Mouse (Mus musculus) spleen, adult 2 months (tissue): ENCODE data around the gene Drd2. TPM values are rescaled to one million over a fixed set of nuclear protein-coding genes. Genes with fewer than 3 reads are reported as not detected.

Experiments
- DNase-seq, 2 experiments: peaks; one replicate each; pipeline versions ENCODE4 v3.0.0 to v3.0.0-alpha.2; 2012 to 2021; ENCODE audit warnings: low spot score in 2 of 2, low read depth in 1 of 2
- H3K27ac ChIP-seq: fragments of 200-500 bp; 2 replicates; pipeline ENCODE4 v1.5.1; 2012; ENCODE audit warnings: low read length, inconsistent platforms; ENCODE audit not compliant: insufficient read depth
- H3K27me3 ChIP-seq: fragments of 200-500 bp; 2 replicates; pipeline ENCODE4 v1.6.1; 2012; ENCODE audit warnings: mild to moderate bottlenecking, moderate library complexity, low read length, inconsistent platforms; ENCODE audit not compliant: control insufficient read depth, insufficient read depth
- H3K36me3 ChIP-seq: fragments of 200-500 bp; 2 replicates; pipeline ENCODE4 v1.6.1; 2012; ENCODE audit warnings: mild to moderate bottlenecking, low read length, inconsistent platforms; ENCODE audit not compliant: control insufficient read depth, insufficient read depth
- H3K4me1 ChIP-seq: fragments of 200-500 bp; 2 replicates; pipeline ENCODE4 v1.6.1; 2011; ENCODE audit warnings: inconsistent platforms; ENCODE audit not compliant: control insufficient read depth, insufficient read depth, insufficient read length
- H3K4me3 ChIP-seq: fragments of 200-500 bp; 2 replicates; pipeline ENCODE4 v1.5.1; 2011; ENCODE audit warnings: mild to moderate bottlenecking, inconsistent platforms; ENCODE audit not compliant: insufficient read depth, insufficient read length; ENCODE audit errors: extremely low read depth
- CTCF ChIP-seq: fragments of 200-500 bp; IDR thresholded peaks from 2 replicates; pipeline ENCODE4 v1.5.1; 2011; ENCODE audit warnings: mild to moderate bottlenecking, inconsistent platforms; ENCODE audit not compliant: insufficient read depth, insufficient read length, insufficient replicate concordance; ENCODE audit errors: extremely low read depth
- POLR2A ChIP-seq: fragments of 200-500 bp; IDR thresholded peaks from 2 replicates; pipeline ENCODE4 v1.6.1; 2011; ENCODE audit warnings: low read depth, low read length, inconsistent platforms
- WGBS: fragments of 180-500 bp; shearing (Covaris S2); methylation state at CpG from one replicate; pipeline ENCODE4 v1.1.7; 2018; 5-methylcytosine and 5-hydroxymethylcytosine counted together
- polyA plus RNA-seq: library from polyadenylated mRNA; depleted of rRNA; stranded (reverse); fragments of >200 nt; gene quantifications from 2 replicates; pipeline ENCODE4 v1.2.3, GENCODE M21; 2012

Drd2 gene
- polyA plus RNA-seq, 1 experiment, result not detected

DNA sequence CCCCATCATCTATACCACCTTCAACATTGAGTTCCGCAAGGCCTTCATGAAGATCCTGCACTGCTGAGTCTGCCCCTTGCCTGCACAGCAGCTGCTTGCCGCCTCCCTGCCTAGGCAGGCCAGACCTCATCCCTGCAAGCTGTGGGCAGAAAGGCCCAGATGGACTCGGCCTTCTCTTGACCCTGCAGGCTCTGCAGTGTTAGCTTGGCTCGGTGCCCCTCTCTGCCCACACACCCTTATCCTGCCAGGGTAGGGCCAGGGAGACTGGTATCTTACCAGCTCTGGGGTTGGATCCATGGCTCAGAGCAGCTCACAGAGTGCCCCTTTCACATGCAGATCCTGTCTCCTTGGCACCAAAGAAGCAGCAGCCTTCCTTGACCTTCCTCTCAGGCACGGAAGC is 66.6 kb downstream of the Drd2 start:
- Histone ChIP-seq H3K4me1 (no peaks in the 10 kb centered on the region), H3K27ac (no peak overlapping the region), H3K36me3 (no peaks in the 10 kb centered on the region), H3K4me3 (no peak overlapping the region), H3K27me3 (no peaks in the 10 kb centered on the region)
- DNase-seq, result no peak
- TF ChIP-seq POLR2A (no peak), CTCF (no peak)
- WGBS, result 84% methylated on average over 5 of the region's 5 CpGs

DNA sequence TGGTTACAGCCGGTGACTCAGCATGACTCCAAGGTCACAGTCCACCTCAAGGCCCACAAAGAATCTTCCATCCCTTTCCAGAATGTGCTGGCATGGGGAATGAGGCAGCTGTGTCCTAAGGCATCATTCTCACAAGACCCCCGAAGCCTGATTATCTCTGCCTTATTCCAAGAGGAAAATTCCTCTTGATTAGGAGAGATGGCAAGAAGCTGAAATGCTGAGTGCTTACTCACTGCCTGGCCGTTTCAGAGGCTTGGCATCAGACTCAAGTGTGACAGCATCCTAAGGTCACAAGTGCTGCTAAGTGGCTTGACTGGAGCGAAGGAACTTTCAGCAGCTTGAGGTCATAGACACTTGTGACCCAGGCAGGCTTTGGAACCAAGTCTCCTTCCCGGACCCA is 70.2 kb downstream of the Drd2 start:
- WGBS, result 76% methylated on average over 5 of the region's 5 CpGs
- no peaks in the 10 kb centered on the region for H3K4me1 ChIP-seq
- no peak overlapping the region for H3K27ac ChIP-seq
- TF ChIP-seq POLR2A (no peak), CTCF (no peak)
- no peak overlapping the region for H3K4me3 ChIP-seq
- H3K27me3 ChIP-seq, result no peaks in the 10 kb centered on the region
- no peak for DNase-seq
- no peaks in the 10 kb centered on the region for H3K36me3 ChIP-seq

GRCm38 (mm10) chr9:49423866-49424265 is 83.4 kb downstream of the Drd2 start:
- no peaks in the 10 kb centered on the region for H3K27me3 ChIP-seq
- no peaks in the 10 kb centered on the region for H3K4me1 ChIP-seq
- TF ChIP-seq POLR2A (no peak), CTCF (no peak)
- H3K27ac ChIP-seq, result no peak overlapping the region
- 91% methylated on average over 5 of the region's 5 CpGs for WGBS
- H3K36me3 ChIP-seq, result no peaks in the 10 kb centered on the region
- no peak overlapping the region for H3K4me3 ChIP-seq
- DNase-seq, result no peak

DNA sequence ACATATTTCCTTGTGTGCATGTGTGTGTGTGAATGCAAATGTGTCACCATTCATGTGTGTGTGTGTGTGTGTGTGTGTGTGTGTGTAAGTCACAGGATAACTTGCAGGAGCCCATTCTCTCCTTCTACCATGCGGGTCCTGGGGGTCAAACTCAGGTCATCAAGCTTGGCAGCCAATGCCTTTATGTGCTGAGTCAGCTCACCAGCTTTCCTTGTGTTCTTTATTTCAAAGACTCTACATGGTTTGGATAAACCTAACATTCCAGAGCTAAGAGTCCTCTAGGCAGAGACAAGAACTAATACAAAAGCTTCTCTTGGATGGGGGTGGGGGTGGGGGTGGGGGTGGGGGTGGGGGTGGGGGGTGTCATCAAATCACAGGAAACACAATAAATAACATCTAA is 85.2 kb downstream of the Drd2 start:
- 63% methylated on average over 1 of the region's 1 CpGs for WGBS
- TF ChIP-seq POLR2A (no peak), CTCF (no peak)
- no peaks in the 10 kb centered on the region for H3K4me1 ChIP-seq
- H3K27me3 ChIP-seq, result no peaks in the 10 kb centered on the region
- DNase-seq, result no peak
- no peak overlapping the region for H3K4me3 ChIP-seq
- H3K27ac ChIP-seq, result no peak overlapping the region
- H3K36me3 ChIP-seq, result no peaks in the 10 kb centered on the region

DNA sequence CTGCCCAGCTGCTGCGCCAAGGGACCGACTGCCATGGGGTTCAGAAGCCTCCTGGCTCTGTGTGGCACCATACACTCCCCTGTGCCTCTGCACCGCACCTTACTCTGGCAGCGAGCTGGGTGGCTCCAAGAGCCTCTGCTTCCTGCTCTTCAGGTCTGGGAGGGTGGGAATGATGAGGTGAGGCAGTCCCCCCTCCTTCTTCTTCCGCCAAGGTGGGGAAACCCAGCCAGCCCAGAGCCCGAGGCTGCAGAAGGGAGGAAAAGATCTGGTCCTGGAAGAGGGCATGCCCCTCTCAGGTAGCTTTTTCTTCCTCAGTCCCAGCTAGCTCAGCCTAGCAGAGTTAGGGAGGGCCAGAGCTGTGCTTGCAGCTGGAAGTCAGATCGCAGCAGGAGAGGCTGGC is 86.5 kb downstream of the Drd2 start, which contains the start of gene Ankk1:
Gene Ankk1 (minus strand): TSS at position 101 of the 400 bp plus-strand sequence.
- no peak within 1 kb of the TSS for H3K4me3 ChIP-seq
- H3K27ac ChIP-seq, result no peak within 1 kb of the TSS
- no peaks in the 10 kb centered on the region for H3K36me3 ChIP-seq
- 73% methylated on average over 7 of the region's 7 CpGs for WGBS
- no peaks in the 10 kb centered on the region for H3K4me1 ChIP-seq
- DNase-seq, result no peak
- no peaks in the 10 kb centered on the region for H3K27me3 ChIP-seq
- no peak for TF ChIP-seq POLR2A
- no peak for TF ChIP-seq CTCF

DNA sequence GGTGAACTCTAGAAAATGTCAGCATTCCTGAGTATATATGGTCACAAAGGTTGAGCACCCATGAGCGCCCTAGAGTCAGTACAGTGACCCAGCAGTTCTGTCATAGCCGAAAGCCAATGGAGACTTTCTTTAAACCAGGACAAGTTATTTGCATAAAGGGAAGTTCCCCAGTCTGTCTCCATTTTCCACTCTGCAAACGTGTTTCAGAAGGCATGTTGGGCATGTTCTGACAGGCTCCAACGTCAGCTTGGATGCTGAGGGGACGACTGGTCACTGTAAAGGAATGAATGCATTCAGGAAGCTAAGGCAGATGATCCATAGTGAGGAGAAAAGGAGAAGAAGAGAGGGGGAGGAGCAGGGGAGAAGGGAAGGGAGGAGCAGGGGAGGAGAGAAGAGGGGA is 87.1 kb downstream of the Drd2 start:
- no peak for DNase-seq
- Histone ChIP-seq H3K27ac (no peak overlapping the region), H3K27me3 (no peaks in the 10 kb centered on the region), H3K4me1 (no peaks in the 10 kb centered on the region), H3K4me3 (no peak overlapping the region), H3K36me3 (no peaks in the 10 kb centered on the region)
- 49% methylated on average over 5 of the region's 5 CpGs for WGBS
- no peak for TF ChIP-seq CTCF
- no peak for TF ChIP-seq POLR2A

DNA sequence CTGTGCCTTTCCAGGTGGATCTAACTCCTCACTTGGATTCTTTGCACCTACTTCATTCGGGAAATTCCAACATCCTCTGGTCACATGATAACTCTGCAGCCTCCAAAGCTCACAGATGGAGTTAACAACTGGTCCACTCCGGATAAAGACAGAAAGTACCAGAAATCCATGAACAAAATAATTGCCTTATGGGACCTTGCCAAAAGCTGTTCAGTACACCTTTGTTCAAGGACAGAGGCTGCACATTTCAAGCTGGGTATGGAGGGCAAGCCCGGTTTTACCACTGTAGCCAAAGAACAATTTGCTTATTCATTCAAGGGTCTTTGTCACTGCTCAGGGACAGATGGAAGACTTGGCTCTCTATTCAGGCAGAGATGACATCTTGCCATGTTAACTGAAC is 102.2 kb downstream of the Drd2 start:
- WGBS, result 81% methylated on average over 3 of the region's 3 CpGs
- H3K4me3 ChIP-seq, result no peak overlapping the region
- H3K27ac ChIP-seq, result no peak overlapping the region
- H3K27me3 ChIP-seq, result no peaks in the 10 kb centered on the region
- no peaks in the 10 kb centered on the region for H3K36me3 ChIP-seq
- TF ChIP-seq CTCF (no peak), POLR2A (no peak)
- no peak for DNase-seq
- H3K4me1 ChIP-seq, result no peaks in the 10 kb centered on the region
